Mouse (Mus musculus) embryonic fibroblast, embryonic 13.5 days (primary cell): ENCODE measurements at regions not wholly inside any gene's neighbourhood (a gene's known extent, or its start where the extent isn't known, plus 50 kb on each side); places are given as distances from the start of the nearest gene placed in this dataset.

Experiments
- CTCF ChIP-seq: IDR thresholded peaks from 2 replicates; pipeline ENCODE4 v1.5.1; 2011; ENCODE audit warnings: mild to moderate bottlenecking, control low read depth, low read length, moderate library complexity, borderline replicate concordance; ENCODE audit not compliant: insufficient read depth
- POLR2A ChIP-seq: IDR thresholded peaks from 2 replicates; pipeline ENCODE4 v1.6.1; 2011; ENCODE audit warnings: low read depth, mild to moderate bottlenecking, control low read depth, low read length, moderate library complexity

GRCm38 (mm10) chrX:11837566-11837965 lies 322.6 kb downstream of the Bcor start:
- TF ChIP-seq CTCF (no peak), POLR2A (no peak)
